Mouse (Mus musculus) right cerebral cortex, adult 2 months (tissue): Measurements from ENCODE around the gene Dnase2b.

Experiments used
- DNase-seq, 2 experiments: peaks; one replicate each; pipeline ENCODE4 v3.0.0; 2021 to 2022; ENCODE audit warnings: low spot score in 2 of 2

The Dnase2b gene

DNA sequence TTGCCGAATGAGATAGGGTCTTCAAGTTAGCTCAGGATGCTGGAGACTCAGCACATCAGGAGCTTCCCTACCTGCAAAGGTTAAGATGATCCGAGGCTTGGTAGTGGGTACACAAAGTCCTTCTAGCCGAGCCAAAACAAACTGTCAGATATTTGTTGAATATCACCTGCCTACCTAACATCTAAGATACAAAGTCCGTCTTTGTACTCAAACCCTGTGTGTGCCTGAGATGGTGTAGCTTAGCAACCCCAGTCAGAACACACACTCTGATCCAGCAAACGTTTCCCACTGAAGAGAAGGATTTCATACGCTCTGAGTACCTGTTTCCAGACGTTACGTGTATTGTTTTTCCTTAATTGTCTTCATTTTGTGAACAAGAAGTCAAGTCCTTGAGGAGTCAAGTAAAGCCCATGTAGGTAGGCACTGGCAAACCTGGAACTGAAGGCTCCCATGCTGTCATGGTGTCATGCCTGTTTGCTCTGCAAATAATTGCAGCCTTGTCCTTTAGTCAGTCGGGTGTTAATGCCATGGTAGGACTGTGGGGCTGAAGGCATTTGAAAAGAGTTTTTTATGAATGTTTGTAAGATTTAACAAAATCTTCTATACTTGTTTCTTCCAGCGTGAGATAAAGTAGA is 45.1 kb downstream of the Dnase2b start, which contains the start of gene Uox:
Uox (plus strand) TSS at position 279 of the 635 bp plus-strand sequence.
- no peak for DNase-seq

DNA sequence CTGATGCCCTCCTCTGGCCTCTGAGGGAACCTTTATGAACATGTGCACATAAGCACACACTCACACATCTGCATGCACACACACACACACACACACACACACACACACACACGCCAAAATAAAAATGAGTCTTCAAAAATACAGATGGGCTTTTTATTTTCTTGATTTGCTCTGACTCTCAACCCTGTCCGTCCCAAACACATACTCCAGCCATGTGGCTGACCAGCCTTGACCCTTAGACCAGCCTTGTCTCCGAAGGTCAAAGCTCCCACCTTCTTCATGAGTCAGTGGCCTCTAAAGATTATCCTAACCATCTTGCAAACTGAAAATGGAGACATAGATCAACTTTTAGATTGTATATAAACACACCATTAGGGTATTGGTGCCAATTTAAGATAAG is 45.8 kb downstream of the Dnase2b start:
- DNase-seq, result no peak

GRCm38 (mm10) chr3:146567884-146568530 is 47.4 kb downstream of the Dnase2b start:
- peak; percentile 50 to 66 for DNase-seq

DNA sequence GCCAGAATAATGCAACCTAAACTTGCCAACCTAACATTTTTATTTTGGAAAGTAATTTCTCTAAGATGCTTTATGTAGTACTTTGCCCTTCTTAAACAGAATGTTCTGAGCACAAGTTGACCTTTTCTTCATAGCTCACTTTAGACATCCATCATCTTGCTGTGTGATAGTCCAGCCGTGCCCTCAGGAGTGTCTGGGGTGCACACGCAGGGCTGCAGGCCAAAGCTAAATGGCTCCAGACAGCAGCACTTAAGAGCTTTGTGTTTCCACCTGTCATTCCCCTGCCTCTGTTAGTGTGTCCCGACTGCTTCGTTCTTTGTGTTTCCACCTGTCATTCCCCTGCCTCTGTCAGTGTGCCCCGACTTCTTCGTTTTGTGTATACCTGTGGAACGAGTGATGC is 48.0 kb downstream of the Dnase2b start:
- no peak for DNase-seq

- DNase-seq, result no peak
These were observed 50.4 kb downstream of the Dnase2b start for GRCm38 (mm10) chr3:146565065-146565411.

GRCm38 (mm10) chr3:146564268-146565064 is 50.9 kb downstream of the Dnase2b start:
- peak; percentile 90 to 91 for DNase-seq

DNA sequence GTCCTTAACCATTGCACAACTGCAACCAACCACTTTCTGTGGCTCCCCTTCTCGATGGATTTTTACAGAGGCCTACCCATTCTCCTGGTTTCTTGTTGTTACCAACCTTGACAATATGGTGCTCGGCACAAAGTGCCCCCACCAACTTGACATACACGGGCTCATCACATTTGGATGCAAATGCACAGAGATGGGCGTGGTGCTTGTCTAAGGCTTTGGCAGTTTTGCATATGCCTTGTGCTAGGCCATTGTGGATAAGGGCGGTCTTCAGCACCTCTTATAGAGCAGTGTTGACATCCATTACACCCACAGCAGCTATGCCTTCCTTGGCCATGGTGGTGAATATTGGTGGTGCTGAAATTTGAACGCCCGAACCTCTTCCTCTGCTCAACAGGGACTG is 52.5 kb downstream of the Dnase2b start:
- no peak for DNase-seq

DNA sequence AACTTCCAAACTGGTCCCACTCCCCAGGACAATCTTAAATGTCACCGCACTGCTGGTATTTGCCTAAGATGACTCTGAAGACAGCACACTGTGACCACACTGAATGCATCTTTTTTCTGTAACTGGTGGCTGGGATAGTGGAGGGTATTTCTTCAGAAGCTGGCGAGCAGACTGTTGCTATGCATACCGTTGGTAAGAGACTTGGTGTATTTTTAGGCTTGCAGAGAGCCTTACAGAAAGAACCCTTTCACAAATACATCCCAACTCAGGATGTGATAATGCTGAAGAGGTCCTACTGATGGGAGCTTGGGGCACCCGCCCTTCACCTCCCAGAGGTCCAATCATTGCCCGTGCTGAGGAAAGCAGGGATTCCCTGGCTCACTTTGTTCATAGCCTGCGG is 57.9 kb downstream of the Dnase2b start:
- DNase-seq, result peak in 1 of 2 experiments; percentile 33

DNA sequence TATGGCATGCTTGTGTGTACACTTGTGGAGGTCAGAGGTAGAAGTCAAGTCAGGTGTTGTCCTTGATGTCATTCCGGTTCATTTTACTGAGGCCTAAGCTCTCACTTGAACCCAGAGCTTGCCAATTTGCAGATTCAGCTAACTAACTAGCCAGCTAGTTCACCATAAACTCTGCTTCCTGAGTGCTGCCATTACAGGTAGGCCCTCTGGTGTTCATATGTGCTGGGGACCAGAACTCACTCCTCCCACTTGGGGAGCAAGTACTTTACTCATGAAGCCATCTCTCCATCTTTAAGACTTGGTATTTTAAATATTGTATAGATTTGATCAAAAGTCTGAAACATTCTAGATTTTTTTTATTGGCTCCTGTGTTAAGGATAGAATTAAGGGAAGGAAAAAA is 58.8 kb downstream of the Dnase2b start:
- no peak for DNase-seq

DNA sequence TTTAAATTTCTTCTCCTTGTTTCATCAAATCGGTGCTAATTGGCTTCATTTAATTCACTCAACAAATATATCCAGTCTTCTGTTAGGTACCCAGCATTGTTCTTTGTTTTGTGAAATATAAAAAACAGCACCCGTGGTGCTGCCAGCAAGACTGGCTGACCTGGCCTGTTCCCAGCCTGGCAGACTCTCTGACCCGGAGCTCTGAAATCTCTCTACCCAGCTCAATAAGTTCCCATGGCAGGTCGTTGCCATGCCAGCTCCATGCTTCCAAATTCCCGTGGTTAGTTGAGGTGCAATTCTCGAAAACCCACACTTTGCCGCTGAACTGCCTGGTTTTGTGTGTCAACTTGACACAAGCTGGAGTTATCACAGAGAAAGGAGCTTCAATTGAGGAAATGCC is 60.6 kb downstream of the Dnase2b start:
- DNase-seq, result no peak

GRCm38 (mm10) chr3:146543632-146544031 is 71.8 kb downstream of the Dnase2b start:
- DNase-seq, result no peak

DNA sequence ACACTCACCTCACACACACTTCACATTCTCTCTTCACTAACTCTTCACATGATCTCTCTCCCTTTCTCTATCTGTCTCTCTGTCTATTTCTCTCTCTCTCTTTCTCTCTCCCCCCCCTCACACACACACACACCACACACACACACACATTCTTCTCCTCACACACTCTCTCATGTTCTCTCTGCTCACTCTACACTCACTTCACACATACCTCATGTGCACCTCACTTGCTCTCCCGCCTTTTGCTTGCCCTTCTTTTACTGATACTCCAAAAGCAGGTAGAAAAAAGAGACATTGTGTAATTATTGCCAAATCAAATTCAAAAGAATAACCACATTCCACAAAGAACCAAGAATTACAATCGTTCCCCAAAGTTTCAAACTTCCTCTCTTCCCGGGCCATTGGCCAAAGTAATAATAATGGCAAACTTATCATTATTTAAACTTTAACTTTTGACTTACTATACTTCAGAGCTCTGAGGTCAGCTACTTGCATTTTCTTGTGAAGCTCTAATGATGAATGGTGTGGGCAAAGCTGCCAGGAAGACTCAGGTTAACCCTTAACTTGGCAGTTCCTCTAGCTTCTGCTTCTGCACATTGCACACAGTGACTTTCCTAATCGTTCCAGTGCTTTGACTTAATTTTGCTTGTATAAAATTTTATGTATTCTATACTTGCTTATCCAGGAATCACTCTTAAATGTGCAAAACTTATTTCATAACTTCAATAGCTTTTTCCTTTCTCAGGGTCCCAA is 74.7 kb downstream of the Dnase2b start:
- DNase-seq, result no peak

DNA sequence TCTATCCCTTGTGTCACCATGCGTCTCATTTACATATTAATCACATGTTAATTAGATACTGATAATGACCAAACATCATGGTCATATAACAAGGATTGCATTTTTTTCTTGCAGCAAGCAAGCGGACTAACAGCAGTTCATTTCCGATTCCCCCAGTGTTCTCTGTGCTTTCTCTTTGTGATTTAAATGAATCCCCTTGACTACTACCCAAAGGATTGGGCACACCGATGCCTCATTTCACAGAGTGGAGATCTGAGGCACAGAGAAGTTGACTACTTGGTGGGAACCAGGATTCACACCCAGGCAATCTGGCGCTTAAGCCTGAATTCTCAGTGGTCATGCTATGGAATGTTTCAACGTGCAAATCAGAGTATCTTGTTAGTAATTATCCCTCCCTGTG is 80.4 kb downstream of the Dnase2b start:
- no peak for DNase-seq
